Mouse (Mus musculus) thymus, postnatal 0 days (tissue): ENCODE results near the gene Zfp3. TPM values are rescaled to one million over a fixed set of nuclear protein-coding genes. Genes with fewer than 3 reads are reported as not detected.

ENCODE experiments used
- DNase-seq: peaks from one replicate; pipeline ENCODE4 v3.0.0-alpha.2; 2015; ENCODE audit warnings: low spot score
- microRNA-seq: library from miRNA; unstranded; fragments of <30 nt; microRNA quantifications from one replicate; pipeline ENCODE4, GENCODE M21; 2016; ENCODE audit warnings: borderline number of aligned reads
- polyA plus RNA-seq: library from polyadenylated mRNA; unstranded; fragments of >200 nt; fragmentation: Nextera tagmentation; extraction: Ambion mirVana; gene quantifications from 2 replicates; pipeline ENCODE4 v1.2.1, GENCODE M21; 2015

Zfp3 gene
- polyA plus RNA-seq, 1 experiment from 2014 or later = 7.6 TPM

GRCm38 (mm10) chr11:70806697-70807096, 42.7 kb downstream of the Zfp3 start:
- DNase-seq = no peak

- DNase-seq = no peak
Observed at GRCm38 (mm10) chr11:70807630-70808029, 43.6 kb downstream of the Zfp3 start.

- no peak for DNase-seq
Observed at GRCm38 (mm10) chr11:70808101-70808500, 44.1 kb downstream of the Zfp3 start.

DNA sequence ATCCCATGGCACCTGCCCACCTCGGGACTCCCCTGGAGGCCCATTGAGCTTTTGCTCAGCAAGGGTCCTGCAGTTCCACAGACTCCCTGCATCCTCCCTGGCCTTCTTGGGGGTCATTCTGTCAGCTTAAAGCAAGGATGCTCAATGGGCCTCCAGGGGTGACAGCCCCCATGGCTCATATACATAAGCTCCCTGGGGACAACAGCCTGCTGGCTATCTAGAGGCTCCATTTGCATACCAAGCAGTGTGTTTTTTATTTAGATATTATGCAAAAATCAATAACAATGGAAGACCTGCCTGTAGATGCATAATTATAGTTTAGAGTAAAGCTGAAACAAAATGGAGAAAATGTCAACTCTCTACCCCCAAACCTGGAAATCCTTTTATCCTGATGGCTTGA, 45.0 kb downstream of the Zfp3 start:
- no peak for DNase-seq

GRCm38 (mm10) chr11:70811041-70811440, 47.0 kb downstream of the Zfp3 start:
- no peak for DNase-seq

DNA sequence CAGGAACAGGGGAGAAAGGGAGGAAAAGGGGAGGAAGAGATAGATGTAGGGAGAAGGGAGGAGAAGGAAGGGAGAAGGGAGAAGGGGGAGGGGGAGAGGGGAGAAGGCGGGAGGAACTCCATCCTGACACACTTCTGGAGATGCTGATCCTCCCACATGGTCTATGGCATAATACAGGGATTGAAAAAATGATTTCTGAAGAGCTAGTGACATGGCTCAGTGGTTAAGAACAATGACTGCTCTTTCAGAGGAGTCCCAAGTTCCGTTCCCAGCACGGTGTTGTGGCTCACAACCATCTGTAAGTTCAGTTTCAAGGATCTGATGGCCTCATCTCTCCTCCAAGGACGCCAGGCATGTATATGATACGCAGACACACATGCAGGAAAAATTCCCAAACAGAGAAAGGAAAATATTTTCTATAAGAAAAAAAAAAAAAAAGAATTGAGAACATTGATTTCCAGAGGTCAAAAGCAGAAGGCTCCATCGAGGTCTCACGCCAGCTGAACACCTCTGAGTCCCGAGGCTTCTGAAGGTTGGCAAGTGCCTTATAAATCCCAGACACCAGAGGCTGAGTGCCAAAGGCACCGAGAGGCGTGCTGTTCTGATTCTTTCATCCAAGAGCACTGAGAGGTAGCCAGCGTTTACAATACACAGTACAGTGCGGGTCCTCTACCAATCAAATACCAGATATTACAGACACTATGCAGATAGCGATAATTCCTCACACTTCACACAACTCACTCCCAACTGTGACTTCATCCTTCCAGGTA, 47.6 kb downstream of the Zfp3 start:
- no peak for DNase-seq

DNA sequence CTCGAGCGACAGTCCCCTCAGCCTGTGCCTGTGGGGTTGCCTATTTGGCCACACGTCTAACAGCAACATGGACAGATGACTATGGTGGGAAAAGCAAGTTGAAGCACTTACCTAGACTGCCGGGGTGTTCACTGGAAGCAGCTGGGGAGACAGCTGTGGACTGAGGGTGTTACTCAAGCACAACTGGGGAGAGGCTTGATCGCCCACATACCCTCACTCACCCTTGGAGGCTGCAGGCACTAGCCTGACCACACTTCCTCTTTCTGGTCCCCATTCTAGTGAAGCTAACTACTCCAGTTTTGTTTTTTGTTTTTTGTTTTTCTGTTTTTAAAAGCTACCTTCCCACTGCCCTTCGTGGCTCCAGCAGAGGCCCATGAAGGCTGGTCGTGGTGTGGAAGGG, 48.4 kb downstream of the Zfp3 start, which contains the start of gene Scimp:
TSS of gene Scimp (minus strand) at position 222 of the 400 bp plus-strand sequence.
- DNase-seq = no peak

- DNase-seq = no peak
Observed at GRCm38 (mm10) chr11:70815071-70815470, 51.1 kb downstream of the Zfp3 start.

GRCm38 (mm10) chr11:70815498-70816078, 51.6 kb downstream of the Zfp3 start:
- peak; percentile 82 for DNase-seq

- no peak for DNase-seq
Observed at GRCm38 (mm10) chr11:70816770-70817169, 52.8 kb downstream of the Zfp3 start.

- no peak for DNase-seq
Observed at GRCm38 (mm10) chr11:70820120-70820519, 56.1 kb downstream of the Zfp3 start.

DNA sequence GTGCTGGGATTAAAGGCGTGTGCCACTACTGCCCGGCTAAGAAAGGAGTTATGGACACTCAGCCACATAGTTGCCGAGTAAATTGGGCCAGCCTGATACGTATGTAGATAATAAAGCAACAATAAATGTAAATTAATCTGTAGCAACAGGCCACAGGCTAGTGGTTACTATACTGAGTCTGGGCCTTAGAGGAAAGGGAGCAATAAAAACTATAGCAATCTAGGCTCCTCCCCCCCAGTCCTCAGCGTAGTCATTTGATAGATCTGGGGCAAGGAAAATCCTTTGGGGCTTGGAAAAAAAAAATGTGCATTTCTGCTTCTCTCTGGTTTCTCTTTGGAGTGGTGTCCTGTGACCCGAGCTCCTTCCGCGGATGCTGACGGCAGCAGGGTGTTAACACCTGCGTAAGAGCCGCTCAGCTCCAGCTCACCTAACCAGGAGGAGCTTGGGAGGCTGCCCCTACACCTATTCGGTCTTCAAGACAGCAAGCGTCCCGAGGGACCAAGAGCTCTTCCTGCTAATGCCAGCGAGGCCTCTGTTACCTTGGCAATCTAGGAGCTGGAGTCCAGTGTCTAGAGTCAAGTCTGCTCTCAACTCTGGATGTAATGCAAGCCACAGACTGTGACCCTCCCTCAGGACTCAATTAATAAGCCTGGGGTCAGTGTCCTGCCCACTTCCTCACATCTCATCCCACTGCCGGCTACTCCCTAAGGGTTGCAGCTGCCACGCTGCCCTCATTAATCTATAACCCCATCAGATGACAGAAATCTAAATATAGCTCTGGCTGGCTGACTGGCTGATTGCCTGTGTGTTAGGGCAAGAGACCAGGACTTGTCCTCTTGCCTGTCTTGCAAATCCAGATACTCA, 58.0 kb downstream of the Zfp3 start:
- no peak for DNase-seq

Small RNAs within 50 kb of the gene (microRNA-seq; reads per million reads assigned to microRNA genes)
- gene Gm22760 = not detected

Other genes with a start within 250 kb of the Zfp3 start
- 11.6 and 13.7 TPM in 2 replicates for gene Vmo1, start 249.6 kb upstream of the Zfp3 start, polyA plus RNA-seq
- 0.31 TPM in 1 of 2 replicates, not detected in the other for gene Gltpd2, start 245.0 kb upstream of the Zfp3 start, polyA plus RNA-seq
- 741 and 749 TPM in 2 replicates for gene Psmb6, start 238.8 kb upstream of the Zfp3 start, polyA plus RNA-seq
- gene Gm40193, start 231.3 kb upstream of the Zfp3 start, polyA plus RNA-seq = not detected in 2 replicates
- gene Pld2, start 224.1 kb upstream of the Zfp3 start, polyA plus RNA-seq = 2.0 and 2.7 TPM in 2 replicates
- gene Mink1, start 201.3 kb upstream of the Zfp3 start, polyA plus RNA-seq = 6.3 and 6.6 TPM in 2 replicates
- not detected in 2 replicates for gene 4930544D05Rik, start 148.4 kb upstream of the Zfp3 start, polyA plus RNA-seq
- 0.39 and 1.1 TPM in 2 replicates for gene Chrne, start 145.0 kb upstream of the Zfp3 start, polyA plus RNA-seq
- 0.06 and 0.13 TPM in 2 replicates for gene Gp1ba, start 125.1 kb upstream of the Zfp3 start, polyA plus RNA-seq
- gene Rnf167, start 117.0 kb upstream of the Zfp3 start, polyA plus RNA-seq = 214 and 226 TPM in 2 replicates
- 137 and 139 TPM in 2 replicates for gene Slc25a11, start 116.7 kb upstream of the Zfp3 start, polyA plus RNA-seq
- 2,783 and 3,382 TPM in 2 replicates for gene Pfn1, start 109.6 kb upstream of the Zfp3 start, polyA plus RNA-seq
- 13.1 and 14.7 TPM in 2 replicates for gene Eno3, start 107.0 kb upstream of the Zfp3 start, polyA plus RNA-seq
- 63.7 and 85.0 TPM in 2 replicates for gene Spag7, start 94.8 kb upstream of the Zfp3 start, polyA plus RNA-seq
- gene Camta2, start 76.1 kb upstream of the Zfp3 start, polyA plus RNA-seq = 6.2 and 6.9 TPM in 2 replicates
- gene Inca1, start 64.1 kb upstream of the Zfp3 start, polyA plus RNA-seq = 0.75 and 0.94 TPM in 2 replicates
- gene Kif1c, start 63.7 kb upstream of the Zfp3 start, polyA plus RNA-seq = 1.2 and 1.4 TPM in 2 replicates
- 2.1 and 3.1 TPM in 2 replicates for gene Scimp, start 48.4 kb downstream of the Zfp3 start, polyA plus RNA-seq
- 35.6 and 38.1 TPM in 2 replicates for gene Rabep1, start 80.6 kb downstream of the Zfp3 start, polyA plus RNA-seq
- 110 and 111 TPM in 2 replicates for gene Nup88, start 205.8 kb downstream of the Zfp3 start, polyA plus RNA-seq
- 85.4 and 92.6 TPM in 2 replicates for gene Rpain, start 206.0 kb downstream of the Zfp3 start, polyA plus RNA-seq
- gene C1qbp, start 218.8 kb downstream of the Zfp3 start, polyA plus RNA-seq = 278 and 301 TPM in 2 replicates
- gene Dhx33, start 240.2 kb downstream of the Zfp3 start, polyA plus RNA-seq = 7.4 and 7.5 TPM in 2 replicates